Mouse (Mus musculus) brain, embryonic 14.5 days (tissue): Measurements from ENCODE around the gene Klf13.

Source experiments
- CTCF ChIP-seq: fragments of 200-500 bp; IDR thresholded peaks from 2 replicates; pipeline ENCODE4 v1.5.1; 2012; ENCODE audit warnings: inconsistent platforms, mild to moderate bottlenecking, moderate library complexity, borderline replicate concordance; ENCODE audit not compliant: insufficient read depth, insufficient read length; ENCODE audit errors: extremely low read depth
- POLR2A ChIP-seq: fragments of 200-500 bp; IDR thresholded peaks from 2 replicates; pipeline ENCODE4 v1.6.1; 2012; ENCODE audit warnings: mild to moderate bottlenecking, inconsistent platforms, borderline replicate concordance; ENCODE audit not compliant: poor library complexity, insufficient read depth, insufficient read length, severe bottlenecking; ENCODE audit errors: extremely low read depth

DNA sequence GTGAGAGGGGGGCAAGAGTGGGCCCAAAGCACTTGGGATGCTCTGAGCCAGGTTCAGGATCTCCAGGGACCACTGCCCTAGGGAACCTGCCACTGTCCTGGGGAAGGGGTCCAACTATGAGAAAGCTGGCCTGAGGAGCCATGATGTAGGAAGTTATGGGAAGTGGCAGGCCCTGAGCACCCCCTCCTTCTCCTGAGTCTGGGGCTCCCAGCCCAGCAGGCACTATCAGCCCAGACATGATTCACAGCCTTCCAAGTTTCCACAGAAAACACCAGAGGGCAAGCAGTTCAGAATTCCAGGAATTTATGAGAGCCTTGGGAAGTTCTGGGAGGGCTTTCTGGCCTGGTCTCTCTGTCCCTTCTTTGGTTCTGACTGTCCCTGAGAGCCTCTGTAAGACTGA is 63.0 kb downstream of the Klf13 start:
- TF ChIP-seq CTCF (no peak), POLR2A (no peak)
